15 mouse cellular contexts compared by ENCODE assay signal in genomic region chr6:115238031-115239027, GRCm38 (mm10). TPM values are rescaled to one million over a fixed set of nuclear protein-coding genes. Genes with fewer than 3 reads are reported as not detected.
A peak's percentile ranks its signal among the peaks of the same experiment; 100 is the strongest.
DNase-seq lines count a peak whose midpoint lies in the region; ATAC-seq lines count a peak whose summit lies in the region.
"Had no signal": no experiment of that assay in that cellular context is flagged by ENCODE, and none has a peak within 500 bp of the region (broad histone marks: within the 10 kb centered on the region; RNA-seq: fewer than 3 reads in every experiment).

No protein-coding gene starts in this region.

- peaks cover 19% of the 10 kb centered on the region for H3K36me3 ChIP-seq in neural tube, embryonic 15.5 days
- H3K36me3 ChIP-seq: kidney, embryonic 15.5 days; midbrain, embryonic 10.5 days had no signal

- no peak overlapping the region for H3K4me2 ChIP-seq in neural tube, embryonic 15.5 days
- H3K4me2 ChIP-seq: hindbrain, embryonic 13.5 days; kidney, embryonic 15.5 days had no signal

- intact Hi-C loops in heart, postnatal 36 days (cut with DNase I): loop anchor here (10.0 kb wide), 1 partner anchor 1406 kb away; no protein-coding TSS in a partner anchor

- WGBS in neural tube, embryonic 15.5 days: 88% methylated on average over 9 of the region's 9 CpGs

- no peaks in the 10 kb centered on the region for H3K4me1 ChIP-seq in neural tube, embryonic 15.5 days
- H3K4me1 ChIP-seq: hindbrain, embryonic 13.5 days; kidney, embryonic 15.5 days; midbrain, embryonic 10.5 days had no signal

- no peaks in the 10 kb centered on the region for H3K9me3 ChIP-seq in neural tube, embryonic 15.5 days (replicated peaks)
- H3K9me3 ChIP-seq: hindbrain, embryonic 13.5 days; kidney, embryonic 15.5 days; midbrain, embryonic 10.5 days had no signal

- H3K27me3 ChIP-seq in neural tube, embryonic 15.5 days (replicated peaks): no peaks in the 10 kb centered on the region
- H3K27me3 ChIP-seq: hindbrain, embryonic 13.5 days; kidney, embryonic 15.5 days had no signal

- no peak overlapping the region for H3K9ac ChIP-seq in neural tube, embryonic 15.5 days (replicated peaks)
- H3K9ac ChIP-seq: hindbrain, embryonic 13.5 days; kidney, embryonic 15.5 days; liver, embryonic 14.5 days had no signal

- no peak for ATAC-seq in neural tube, embryonic 15.5 days (ENCODE audit: low FRiP score)

- H3K27ac ChIP-seq in neural tube, embryonic 15.5 days (replicated peaks): no peak overlapping the region
- H3K27ac ChIP-seq: hindbrain, embryonic 13.5 days; kidney, embryonic 15.5 days; liver, embryonic 14.5 days; midbrain, embryonic 10.5 days had no signal

- DNase-seq in adrenal gland, adult 2 months: peak; percentile 36
- DNase-seq in adrenal gland, postnatal 25 days: no peak
- peak; percentile 5 to 11 for DNase-seq in layer of hippocampus, postnatal 10 days (ENCODE audit: low spot score in 2 of 2)
- no peak for DNase-seq in layer of hippocampus, postnatal 36 days
- DNase-seq in cerebellum, adult 9-10 months: peak; percentile 97
- peak; percentile 58 to 62 for DNase-seq in heart, postnatal 36 days
- DNase-seq in frontal cortex, adult 2 months (ENCODE audit: extremely low spot score in 1 of 2, low spot score in 1 of 2): no peak

- no peak overlapping the region for H3K4me3 ChIP-seq in neural tube, embryonic 15.5 days (replicated peaks)
- H3K4me3 ChIP-seq: hindbrain, embryonic 13.5 days; kidney, embryonic 15.5 days; midbrain, embryonic 10.5 days had no signal

RNA-seq across cellular contexts. Expression of gene Gm17482, which starts 11.2 kb away (rescaled TPM):
- not detected for total RNA-seq in adrenal gland, adult 2 months (2021)
- not detected in 2 replicates for polyA plus RNA-seq in adrenal gland, adult 2 months (2012; rRNA removed)
- not detected in 2 replicates for total RNA-seq in adrenal gland, postnatal 25 days (2021)
- not detected for total RNA-seq in layer of hippocampus, postnatal 10 days (2021)
- total RNA-seq in layer of hippocampus, postnatal 36 days (2021): not detected
- not detected for total RNA-seq in heart, postnatal 36 days (2021)
- polyA plus RNA-seq in neural tube, embryonic 15.5 days (2015; fragmentation: Nextera tagmentation; extraction: Ambion mirVana): not detected in 2 replicates
- not detected in 2 replicates for polyA plus RNA-seq in frontal cortex, adult 2 months (2012; rRNA removed)
- total RNA-seq: common myeloid progenitor, adult 5-6 weeks; ES-E14 had no signal
- polyA plus RNA-seq: hindbrain, embryonic 13.5 days; kidney, embryonic 15.5 days; liver, embryonic 14.5 days; midbrain, embryonic 10.5 days; stomach, embryonic 16.5 days had no signal

RNA-seq across cellular contexts. Expression of gene Timp4, which starts 13.7 kb away (rescaled TPM):
- total RNA-seq in adrenal gland, adult 2 months (2021): 1 to 10 TPM; 4.4 to 7.1 TPM
- 23.6 and 30.8 TPM in 2 replicates for polyA plus RNA-seq in adrenal gland, adult 2 months (2012; rRNA removed)
- 3.3 and 3.4 TPM in 2 replicates for total RNA-seq in adrenal gland, postnatal 25 days (2021)
- 10 to 100 TPM; 20.5 to 22.3 TPM for total RNA-seq in layer of hippocampus, postnatal 10 days (2021)
- total RNA-seq in layer of hippocampus, postnatal 36 days (2021): 10 to 100 TPM; 23.3 to 25.9 TPM
- 10 to 100 TPM; 28.0 to 54.6 TPM for total RNA-seq in heart, postnatal 36 days (2021)
- polyA plus RNA-seq in neural tube, embryonic 15.5 days (2015; fragmentation: Nextera tagmentation; extraction: Ambion mirVana): 29.3 and 31.5 TPM in 2 replicates
- 19.8 and 25.9 TPM in 2 replicates for polyA plus RNA-seq in frontal cortex, adult 2 months (2012; rRNA removed)
- total RNA-seq: common myeloid progenitor, adult 5-6 weeks had no signal
- polyA plus RNA-seq: liver, embryonic 14.5 days had no signal

Comparison
In these comparisons a context has a peak if more than half of its experiments do, and no peak if none do; other contexts are left out.
1. DNase-seq: peak in adrenal gland, adult 2 months (single experiment), layer of hippocampus, postnatal 10 days (2 of 2), cerebellum, adult 9-10 months (single experiment) and heart, postnatal 36 days (2 of 2); none in adrenal gland, postnatal 25 days (single experiment), layer of hippocampus, postnatal 36 days (0 of 2) and frontal cortex, adult 2 months (0 of 2).